Mouse (Mus musculus) thymus, postnatal 10 days (tissue): ENCODE measurements at regions not wholly inside any gene's neighbourhood (a gene's known extent, or its start where the extent isn't known, plus 50 kb on each side); places are given as distances from the start of the nearest gene placed in this dataset.
A peak's percentile ranks its signal among the peaks of the same experiment; 100 is the strongest.
"Not testable (repeated sequence)": the region's sequence is repeated elsewhere in the genome, so short reads cannot be mapped to it uniquely, and the experiment has no call there.

Source experiments
- DNase-seq, 2 experiments: peaks; one replicate each; pipeline ENCODE4 v3.0.0; 2021; ENCODE audit warnings: low spot score in 2 of 2

DNA sequence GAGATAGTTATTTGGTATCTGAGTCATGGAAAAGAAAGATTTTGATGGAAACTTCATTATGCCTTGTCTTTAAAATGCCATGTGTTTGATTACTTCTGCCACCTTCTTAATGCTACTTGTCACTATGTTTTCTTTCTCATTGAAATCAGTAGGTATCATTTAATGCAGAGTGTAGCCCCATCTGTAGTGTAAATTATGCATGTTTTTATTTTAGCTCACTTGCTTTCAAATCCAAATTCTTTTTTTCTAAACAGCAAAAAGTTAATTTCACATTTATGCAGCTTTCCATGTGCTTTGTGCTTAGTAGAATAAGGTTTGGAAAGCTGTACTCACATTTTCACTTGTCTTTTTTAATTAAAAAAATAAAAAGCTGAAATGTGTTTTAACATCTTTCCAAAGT is 748.0 kb upstream of the Epha7 start:
- DNase-seq = no peak

DNA sequence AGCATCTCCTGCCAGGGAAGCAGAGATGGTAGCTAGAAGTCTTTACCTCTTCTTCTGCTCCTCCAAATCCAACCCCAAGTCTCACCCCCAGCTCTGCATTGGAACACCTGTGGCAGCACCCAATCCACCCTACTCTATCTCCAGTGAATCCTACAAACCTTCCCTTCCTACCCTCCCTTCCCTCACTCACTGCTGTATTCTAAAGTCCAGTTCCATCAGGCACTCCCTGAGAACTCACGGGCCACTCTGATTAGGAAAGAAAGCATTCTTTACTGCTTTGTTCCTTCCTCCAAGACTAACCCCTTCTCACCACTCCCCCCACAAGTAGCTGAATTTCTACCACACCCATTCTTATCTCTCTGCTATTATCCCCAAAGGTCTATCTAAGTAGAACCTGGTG is 747.1 kb upstream of the Epha7 start:
- DNase-seq = no peak

DNA sequence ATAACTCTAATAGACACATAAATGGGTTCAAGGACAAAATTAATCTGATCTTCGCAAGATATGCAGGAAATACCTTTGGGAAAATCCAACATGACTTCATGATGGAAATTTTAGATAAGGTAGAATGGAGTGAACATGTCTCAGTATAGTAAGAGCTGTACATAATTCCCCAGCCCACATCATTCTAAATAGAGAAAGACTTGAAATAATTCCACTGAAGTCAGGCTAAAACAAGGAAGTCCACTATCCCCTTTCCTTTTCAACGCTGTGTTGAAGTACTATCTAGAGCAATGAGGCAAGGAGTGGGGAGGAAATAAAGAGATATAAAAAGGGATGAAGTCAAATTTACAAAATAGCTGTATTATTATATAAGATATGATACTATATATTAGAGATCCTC is 733.9 kb upstream of the Epha7 start:
- no peak for DNase-seq

DNA sequence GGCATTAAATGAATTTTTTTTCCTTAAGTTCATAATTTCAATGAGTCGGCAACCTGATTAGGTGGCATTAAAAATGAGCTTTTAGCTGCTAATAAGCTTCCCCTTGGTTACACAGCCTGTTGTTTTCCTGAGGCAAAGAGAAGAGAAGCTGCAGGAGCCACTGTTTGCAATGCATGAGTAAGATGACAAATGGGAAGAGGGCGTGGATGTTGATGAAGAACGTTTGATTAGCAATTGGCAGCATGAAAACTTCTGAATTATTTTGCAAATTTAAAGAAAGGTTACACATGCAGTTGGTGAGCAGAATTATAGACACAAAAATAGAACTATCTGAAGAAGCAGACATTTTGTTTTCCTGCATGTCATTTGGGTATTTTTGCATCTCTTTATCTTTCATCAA is 720.1 kb upstream of the Epha7 start:
- DNase-seq = no peak

DNA sequence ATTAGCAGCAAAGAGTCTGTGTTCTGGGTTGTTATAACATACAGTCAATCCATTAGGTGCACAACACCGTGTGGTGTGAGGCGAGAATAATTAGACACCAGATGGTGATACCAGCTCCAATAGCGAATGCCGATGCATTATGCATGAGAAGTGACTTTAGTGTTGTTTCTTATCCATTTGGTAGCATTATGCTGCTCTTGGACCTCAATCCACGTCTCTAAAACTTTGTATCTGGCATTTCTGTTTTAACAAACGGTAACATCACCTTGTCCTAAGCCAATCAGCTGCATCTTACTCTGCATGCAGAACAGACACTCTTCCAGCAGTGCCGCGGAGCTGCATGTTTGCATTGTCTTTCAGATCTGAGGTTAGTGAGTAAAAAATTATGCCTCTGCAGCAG is 669.8 kb upstream of the Epha7 start:
- no peak for DNase-seq

DNA sequence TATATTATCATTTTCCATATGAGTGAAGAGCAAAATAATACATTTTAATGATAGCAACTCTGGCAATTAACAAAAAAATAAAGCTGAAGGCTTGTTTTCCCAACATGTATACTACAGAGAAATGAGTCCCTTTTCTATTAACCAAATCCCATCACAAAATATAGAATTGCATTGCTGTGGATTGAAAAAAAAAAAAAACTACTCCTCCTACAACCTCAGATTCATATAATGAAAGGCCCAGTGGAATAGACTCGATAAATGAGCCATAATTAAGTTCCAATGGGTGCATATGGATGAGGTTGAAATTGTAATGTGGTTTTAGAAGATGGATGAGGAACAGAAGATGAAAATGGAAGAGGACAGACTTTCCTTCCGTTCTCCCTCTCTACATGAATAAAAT is 657.8 kb upstream of the Epha7 start:
- DNase-seq = no peak

DNA sequence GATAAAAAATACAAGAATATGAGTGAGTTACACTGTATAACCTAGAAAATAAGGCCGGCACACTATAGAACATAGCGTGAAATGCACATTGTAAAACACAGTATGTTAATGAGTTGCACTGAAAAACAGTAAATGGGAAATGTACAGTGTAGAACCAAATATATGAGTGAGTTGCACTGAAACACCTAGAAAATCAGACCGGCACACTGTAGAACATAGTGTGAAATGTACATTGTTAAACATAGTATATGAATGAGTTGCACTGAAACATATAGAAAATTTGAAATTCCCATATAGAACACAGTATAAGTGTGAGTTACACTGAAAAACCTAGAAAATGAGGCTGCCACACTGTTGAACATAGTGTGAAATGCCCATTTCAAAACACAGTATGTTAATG is 636.2 kb upstream of the Epha7 start:
- peak in 1 of 2 experiments; percentile 87 for DNase-seq

DNA sequence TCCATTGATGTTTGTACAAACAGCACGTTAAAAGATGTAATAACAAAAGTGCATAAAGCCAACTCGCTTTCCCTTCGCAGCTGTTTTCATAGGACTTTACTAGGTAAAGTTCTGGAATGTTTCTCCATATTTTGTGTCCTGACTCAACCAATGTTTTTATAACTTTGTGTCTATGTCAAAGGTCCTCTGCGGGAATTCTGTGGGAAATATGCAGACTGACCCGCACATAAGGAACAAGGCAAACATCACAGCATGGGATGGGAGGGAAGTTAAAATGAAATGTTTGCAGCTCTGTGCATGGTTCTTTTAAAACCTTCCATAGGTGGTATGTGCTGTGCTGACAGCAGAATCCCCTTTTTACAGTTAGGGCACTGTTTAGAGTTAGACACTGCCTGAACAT is 622.1 kb upstream of the Epha7 start:
- no peak for DNase-seq

DNA sequence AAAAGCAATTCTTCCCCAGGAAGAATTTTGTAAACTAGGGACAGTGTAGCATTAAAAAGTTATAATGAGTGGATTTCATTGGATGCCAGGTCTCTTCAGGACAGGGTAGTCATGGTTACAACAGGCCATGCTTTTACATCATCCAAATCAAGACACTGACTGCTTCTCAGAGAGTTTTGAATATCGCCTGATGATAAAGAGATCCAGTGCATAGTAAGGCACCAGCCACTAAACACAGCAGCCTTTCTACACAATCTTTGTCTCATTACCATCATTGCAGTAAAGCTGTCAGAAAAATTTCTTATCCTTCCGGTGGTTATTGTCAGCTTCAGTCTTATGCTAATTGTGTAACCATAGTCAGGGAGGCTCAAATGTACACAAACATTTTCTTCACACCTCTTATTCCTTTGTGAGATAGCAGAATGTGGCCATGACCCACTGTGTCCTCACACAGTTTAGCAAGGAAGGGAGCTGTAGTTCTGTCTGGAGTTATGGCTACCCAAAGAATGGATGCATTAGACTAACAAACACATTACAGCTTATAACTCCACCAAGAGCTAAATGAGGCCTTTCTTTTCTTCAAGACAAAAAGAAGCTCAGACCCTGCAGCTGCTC is 585.2 kb upstream of the Epha7 start:
- no peak for DNase-seq

DNA sequence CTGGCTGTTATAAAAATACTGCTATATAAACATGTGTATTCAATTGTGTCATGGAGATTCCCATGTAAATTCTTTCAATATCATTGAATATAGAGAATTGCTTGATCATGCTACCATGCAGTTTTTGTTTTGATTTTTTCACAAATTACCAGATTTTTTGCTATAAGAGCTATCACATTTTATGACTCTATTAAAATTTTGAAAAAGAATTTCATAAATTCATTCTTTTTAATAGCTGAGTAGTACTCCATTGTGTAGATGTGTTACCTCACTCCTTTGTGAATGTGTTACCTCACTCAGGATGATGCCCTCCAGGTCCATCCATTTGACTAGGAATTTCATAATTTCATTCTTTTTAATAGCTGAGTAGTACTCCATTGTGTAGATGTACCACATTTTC is 577.4 kb upstream of the Epha7 start:
- not testable (repeated sequence) for DNase-seq

DNA sequence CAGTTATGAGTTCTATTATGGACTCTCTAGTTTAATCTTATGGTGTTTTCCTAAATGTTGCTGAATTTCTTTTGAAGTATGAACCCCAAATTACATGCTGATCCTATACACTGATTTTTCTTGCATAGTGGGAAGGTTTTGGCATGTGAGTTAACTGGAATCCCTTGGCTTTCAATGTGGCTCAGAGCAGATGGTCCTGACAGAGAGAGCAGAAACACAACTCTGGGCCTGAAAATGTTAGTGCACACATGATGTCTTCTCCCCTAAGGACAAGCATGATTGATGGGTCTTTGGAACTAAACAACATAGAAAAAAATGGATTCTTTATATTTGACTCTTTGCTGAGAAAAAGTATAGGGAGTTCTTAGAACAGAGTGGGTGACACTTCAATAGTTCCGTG is 570.7 kb upstream of the Epha7 start:
- DNase-seq = no peak
